Mouse (Mus musculus) midbrain, embryonic 14.5 days (tissue): ENCODE results near the gene Sh3bp2. TPM values are rescaled to one million over a fixed set of nuclear protein-coding genes. Genes with fewer than 3 reads are reported as not detected.

ENCODE experiments used
- ATAC-seq: fragments of 200-750 bp; cut with Nextera tagmentation; 2 replicates; pipeline ENCODE4 v1.8.0; 2017; ENCODE audit warnings: moderate number of reproducible peaks, moderate library complexity; ENCODE audit not compliant: low FRiP score, low TSS enrichment
- DNase-seq: peaks from one replicate; pipeline ENCODE4 v3.0.0-alpha.2; 2015
- H3K27ac ChIP-seq: fragments of 300-500 bp; sonication (generic); replicated peaks from 2 replicates; pipeline ENCODE4 v1.5.1; 2014; ENCODE audit warnings: mild to moderate bottlenecking, low read depth, low read length, moderate library complexity
- H3K27me3 ChIP-seq: fragments of 300-500 bp; sonication (generic); 2 replicates; pipeline ENCODE4 v1.6.1; 2014; ENCODE audit warnings: low read length, control low read depth, mixed read lengths; ENCODE audit not compliant: control insufficient read depth, insufficient read depth
- H3K36me3 ChIP-seq: fragments of 300-500 bp; sonication (generic); 2 replicates; pipeline ENCODE4 v1.6.1; 2014; ENCODE audit warnings: low read length, control low read depth; ENCODE audit not compliant: control insufficient read depth, insufficient read depth
- H3K4me1 ChIP-seq: fragments of 300-500 bp; sonication (generic); 2 replicates; pipeline ENCODE4 v1.6.1; 2014; ENCODE audit warnings: mild to moderate bottlenecking, antibody characterized with exemption, low read length, control low read depth; ENCODE audit not compliant: control insufficient read depth, insufficient read depth
- H3K4me2 ChIP-seq: fragments of 300-500 bp; sonication (generic); 2 replicates; pipeline ENCODE4 v1.6.1; 2014; ENCODE audit warnings: mild to moderate bottlenecking, low read length, moderate library complexity
- H3K4me3 ChIP-seq: fragments of 300-500 bp; sonication (generic); replicated peaks from 2 replicates; pipeline ENCODE4 v1.5.1; 2014; ENCODE audit warnings: low read depth, low read length
- H3K9ac ChIP-seq: fragments of 300-500 bp; sonication (generic); replicated peaks from 2 replicates; pipeline ENCODE4 v1.6.1; 2014; ENCODE audit warnings: mild to moderate bottlenecking, low read length, moderate library complexity
- H3K9me3 ChIP-seq: fragments of 300-500 bp; sonication (generic); 2 replicates; pipeline ENCODE4 v1.6.1; 2016; ENCODE audit warnings: low read length, control low read depth, mixed read lengths; ENCODE audit not compliant: control insufficient read depth
- WGBS: fragments of 180-500 bp; shearing (Covaris S2); extraction: QIAGEN DNeasy Blood & Tissue Kit; methylation state at CpG from one replicate; pipeline ENCODE4 v1.1.7; 2014; 5-methylcytosine and 5-hydroxymethylcytosine counted together
- polyA plus RNA-seq: library from polyadenylated mRNA; unstranded; fragments of >200 nt; fragmentation: Nextera tagmentation; extraction: Ambion mirVana; gene quantifications from 2 replicates; pipeline ENCODE4 v1.2.1, GENCODE M21; 2014

Sh3bp2 gene
- polyA plus RNA-seq, 1 experiment from 2014 or later: 21.7 TPM

GRCm38 (mm10) chr5:34533066-34533465 lies 7.4 kb downstream of the Sh3bp2 start:
- Histone ChIP-seq H3K27me3 (no peaks in the 10 kb centered on the region), H3K36me3 (no peaks in the 10 kb centered on the region), H3K4me3 (no peak overlapping the region), H3K9me3 (no peaks in the 10 kb centered on the region), H3K4me1 (no peaks in the 10 kb centered on the region), H3K4me2 (no peak overlapping the region), H3K9ac (no peak overlapping the region), H3K27ac (no peak overlapping the region)
- 75% methylated on average over 5 of the region's 5 CpGs for WGBS
- DNase-seq (no peak), ATAC-seq (no peak)

GRCm38 (mm10) chr5:34533820-34534219 lies 8.2 kb downstream of the Sh3bp2 start:
- no peaks in the 10 kb centered on the region for H3K9me3 ChIP-seq
- H3K27ac ChIP-seq: no peak overlapping the region
- no peak overlapping the region for H3K9ac ChIP-seq
- WGBS: 70% methylated on average over 3 of the region's 3 CpGs
- ATAC-seq (no peak), DNase-seq (no peak)
- H3K4me2 ChIP-seq: no peak overlapping the region
- no peaks in the 10 kb centered on the region for H3K36me3 ChIP-seq
- no peaks in the 10 kb centered on the region for H3K4me1 ChIP-seq
- no peaks in the 10 kb centered on the region for H3K27me3 ChIP-seq
- H3K4me3 ChIP-seq: no peak overlapping the region

GRCm38 (mm10) chr5:34534776-34535581 lies 9.3 kb downstream of the Sh3bp2 start:
- Histone ChIP-seq H3K9me3 (no peaks in the 10 kb centered on the region), H3K4me3 (no peak overlapping the region), H3K27ac (no peak overlapping the region), H3K36me3 (no peaks in the 10 kb centered on the region), H3K4me1 (no peaks in the 10 kb centered on the region), H3K4me2 (no peak overlapping the region), H3K9ac (no peak overlapping the region), H3K27me3 (no peaks in the 10 kb centered on the region)
- DNase-seq (no peak), ATAC-seq (no peak)
- WGBS: 86% methylated on average over 5 of the region's 5 CpGs

- no peaks in the 10 kb centered on the region for H3K36me3 ChIP-seq
- no peaks in the 10 kb centered on the region for H3K9me3 ChIP-seq
- ATAC-seq (no peak), DNase-seq (no peak)
- no peak overlapping the region for H3K9ac ChIP-seq
- 82% methylated on average over 7 of the region's 7 CpGs for WGBS
- H3K4me3 ChIP-seq: no peak overlapping the region
- no peaks in the 10 kb centered on the region for H3K4me1 ChIP-seq
- no peak overlapping the region for H3K27ac ChIP-seq
- H3K27me3 ChIP-seq: no peaks in the 10 kb centered on the region
- no peak overlapping the region for H3K4me2 ChIP-seq
These were observed 10.2 kb downstream of the Sh3bp2 start for GRCm38 (mm10) chr5:34535831-34536230.

GRCm38 (mm10) chr5:34538079-34538478 lies 12.4 kb downstream of the Sh3bp2 start:
- WGBS: 77% methylated on average over 7 of the region's 7 CpGs
- H3K27ac ChIP-seq: no peak overlapping the region
- H3K9me3 ChIP-seq: no peaks in the 10 kb centered on the region

GRCm38 (mm10) chr5:34538527-34538926 lies 12.9 kb downstream of the Sh3bp2 start:
- WGBS: 31% methylated on average over 5 of the region's 5 CpGs
- H3K36me3 ChIP-seq: no peaks in the 10 kb centered on the region
- no peak overlapping the region for H3K9ac ChIP-seq
- DNase-seq: peak; percentile 12
- no peak for ATAC-seq
- H3K27ac ChIP-seq: no peak overlapping the region
- H3K4me3 ChIP-seq: no peak overlapping the region
- no peaks in the 10 kb centered on the region for H3K9me3 ChIP-seq
- no peaks in the 10 kb centered on the region for H3K4me1 ChIP-seq
- no peaks in the 10 kb centered on the region for H3K27me3 ChIP-seq
- H3K4me2 ChIP-seq: no peak overlapping the region

More at GRCm38 (mm10) chr5:34538079-34538478, 12.4 kb downstream of the Sh3bp2 start:
- H3K9ac ChIP-seq: no peak overlapping the region
- no peaks in the 10 kb centered on the region for H3K36me3 ChIP-seq
- H3K4me3 ChIP-seq: no peak overlapping the region
- no peaks in the 10 kb centered on the region for H3K4me1 ChIP-seq
- H3K4me2 ChIP-seq: no peak overlapping the region
- no peaks in the 10 kb centered on the region for H3K27me3 ChIP-seq
- no peak for ATAC-seq
- DNase-seq: no peak

GRCm38 (mm10) chr5:34539121-34539520 lies 13.5 kb downstream of the Sh3bp2 start:
- no peaks in the 10 kb centered on the region for H3K4me1 ChIP-seq
- no peak overlapping the region for H3K9ac ChIP-seq
- H3K9me3 ChIP-seq: no peaks in the 10 kb centered on the region
- H3K4me3 ChIP-seq: no peak overlapping the region
- DNase-seq (no peak), ATAC-seq (no peak)
- no peaks in the 10 kb centered on the region for H3K36me3 ChIP-seq
- 91% methylated on average over 2 of the region's 2 CpGs for WGBS
- no peak overlapping the region for H3K27ac ChIP-seq
- H3K27me3 ChIP-seq: no peaks in the 10 kb centered on the region
- no peak overlapping the region for H3K4me2 ChIP-seq

GRCm38 (mm10) chr5:34542166-34542565 lies 16.5 kb downstream of the Sh3bp2 start:
- ATAC-seq (no peak), DNase-seq (no peak)
- Histone ChIP-seq H3K9ac (no peak overlapping the region), H3K4me1 (no peaks in the 10 kb centered on the region), H3K4me2 (no peak overlapping the region), H3K27me3 (no peaks in the 10 kb centered on the region), H3K36me3 (no peaks in the 10 kb centered on the region), H3K9me3 (no peaks in the 10 kb centered on the region), H3K27ac (no peak overlapping the region), H3K4me3 (no peak overlapping the region)
- 60% methylated on average over 1 of the region's 1 CpGs for WGBS

- Histone ChIP-seq H3K9ac (no peak overlapping the region), H3K4me3 (no peak overlapping the region), H3K4me1 (no peaks in the 10 kb centered on the region), H3K4me2 (no peak overlapping the region), H3K36me3 (no peaks in the 10 kb centered on the region), H3K27ac (no peak overlapping the region), H3K27me3 (no peaks in the 10 kb centered on the region), H3K9me3 (no peaks in the 10 kb centered on the region)
- 65% methylated on average over 4 of the region's 4 CpGs for WGBS
- ATAC-seq: no peak
- DNase-seq: no peak
These were observed 17.5 kb downstream of the Sh3bp2 start for GRCm38 (mm10) chr5:34543114-34543513.
